Mouse (Mus musculus) liver, embryonic 14.5 days (tissue): ENCODE measurements around the gene Rad51b. TPM values are rescaled to one million over a fixed set of nuclear protein-coding genes. Genes with fewer than 3 reads are reported as not detected.

Experiments
- ATAC-seq: fragments of 200-750 bp; cut with Nextera tagmentation; 2 replicates; pipeline ENCODE4 v1.8.0; 2017; ENCODE audit warnings: moderate number of reproducible peaks, mild to moderate bottlenecking, moderate library complexity; ENCODE audit not compliant: insufficient read depth
- DNase-seq, 3 experiments: peaks; one replicate each; pipeline ENCODE4 v3.0.0-alpha.2; 2012 to 2013; ENCODE audit warnings: low read depth in 3 of 3, low spot score in 3 of 3
- H3K27ac ChIP-seq: fragments of 300-500 bp; sonication (generic); 2 replicates; pipeline ENCODE4 v1.5.1; 2014; ENCODE audit warnings: moderate library complexity, mild to moderate bottlenecking, control low read depth, inconsistent platforms
- H3K27me3 ChIP-seq: fragments of 300-500 bp; sonication (generic); 2 replicates; pipeline ENCODE4 v1.6.1; 2014; ENCODE audit warnings: mild to moderate bottlenecking, low read length, moderate library complexity; ENCODE audit not compliant: control insufficient read depth, insufficient read depth
- H3K36me3 ChIP-seq: fragments of 300-500 bp; sonication (generic); replicated peaks from 2 replicates; pipeline ENCODE4 v1.6.1; 2014; ENCODE audit warnings: low read depth; ENCODE audit not compliant: control insufficient read depth, insufficient read depth
- H3K4me1 ChIP-seq, 2 experiments: fragments of 200-500 bp in 1 of 2; fragments of 300-500 bp in 1 of 2; sonication (generic) in 1 of 2; replicated peaks; 2 replicates each; pipeline ENCODE4 v1.6.1; 2012 to 2014; ENCODE audit warnings: antibody characterized with exemption in 1 of 2, inconsistent platforms in 1 of 2, low read length in 1 of 2; ENCODE audit not compliant: control insufficient read depth in 2 of 2, insufficient read depth in 2 of 2
- H3K4me2 ChIP-seq: fragments of 300-500 bp; sonication (generic); 2 replicates; pipeline ENCODE4 v1.6.1; 2014; ENCODE audit warnings: low read depth, mild to moderate bottlenecking, control low read depth, moderate library complexity
- H3K4me3 ChIP-seq, 2 experiments: fragments of 200-500 bp in 1 of 2; fragments of 300-500 bp in 1 of 2; sonication (generic) in 1 of 2; 2 replicates each; pipeline ENCODE4 v1.5.1; 2012 to 2014; ENCODE audit warnings: low read depth in 2 of 2, low read length in 2 of 2, mild to moderate bottlenecking in 2 of 2, control low read depth in 1 of 2, inconsistent platforms in 1 of 2, moderate library complexity in 1 of 2; ENCODE audit not compliant: insufficient read depth in 1 of 2
- H3K9ac ChIP-seq: fragments of 300-500 bp; sonication (generic); replicated peaks from 2 replicates; pipeline ENCODE4 v1.6.1; 2014; ENCODE audit warnings: mild to moderate bottlenecking, control low read depth, moderate library complexity
- H3K9me3 ChIP-seq: fragments of 300-500 bp; sonication (generic); 2 replicates; pipeline ENCODE4 v1.6.1; 2016; ENCODE audit warnings: low read length, mixed read lengths; ENCODE audit not compliant: control insufficient read depth
- CTCF ChIP-seq: IDR thresholded peaks from 2 replicates; pipeline ENCODE4 v1.5.1; 2016; ENCODE audit warnings: antibody characterized with exemption, low read depth, control low read depth
- EP300 ChIP-seq: IDR thresholded peaks from 2 replicates; pipeline ENCODE4 v1.6.1; 2016; ENCODE audit warnings: antibody characterized with exemption, low read depth
- WGBS: fragments of 180-500 bp; shearing (Covaris S2); extraction: QIAGEN DNeasy Blood & Tissue Kit; methylation state at CpG from one replicate; pipeline ENCODE4 v1.1.7; 2014; ENCODE audit not compliant: insufficient replicate concordance; 5-methylcytosine and 5-hydroxymethylcytosine counted together
- polyA plus RNA-seq, 2 experiments: library from polyadenylated mRNA; depleted of rRNA in 1 of 2; stranded (reverse) in 1 of 2; unstranded in 1 of 2; fragments of >200 nt; fragmentation: Nextera tagmentation in 1 of 2; extraction: Ambion mirVana in 1 of 2; gene quantifications; 2 replicates each; pipeline versions ENCODE4 v1.2.1 to v1.2.3; 2012 to 2014

The Rad51b gene
- polyA plus RNA-seq, 2 experiments: 2.3 to 5.1 TPM

DNA sequence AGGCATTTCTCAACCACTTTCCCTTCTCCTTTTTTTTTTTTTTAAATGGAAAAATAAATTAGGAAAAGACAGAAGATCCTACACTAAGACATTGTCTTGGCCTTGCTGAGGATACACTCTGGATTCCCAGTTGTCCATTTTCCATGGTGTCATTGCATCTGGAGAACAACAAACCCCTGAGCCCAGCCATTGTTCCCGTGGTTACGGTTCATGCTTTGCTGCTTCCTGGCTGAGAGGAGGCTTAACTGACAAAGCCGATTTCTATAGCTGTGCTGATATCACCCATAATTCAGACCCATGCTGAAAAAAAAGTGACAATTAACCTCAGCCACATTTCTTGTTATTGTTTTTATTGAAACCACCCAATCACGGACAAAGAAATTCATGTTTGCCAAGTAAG is 295.1 kb downstream of the Rad51b start:
- ATAC-seq: no peak
- WGBS: 60% methylated on average over 4 of the region's 4 CpGs

DNA sequence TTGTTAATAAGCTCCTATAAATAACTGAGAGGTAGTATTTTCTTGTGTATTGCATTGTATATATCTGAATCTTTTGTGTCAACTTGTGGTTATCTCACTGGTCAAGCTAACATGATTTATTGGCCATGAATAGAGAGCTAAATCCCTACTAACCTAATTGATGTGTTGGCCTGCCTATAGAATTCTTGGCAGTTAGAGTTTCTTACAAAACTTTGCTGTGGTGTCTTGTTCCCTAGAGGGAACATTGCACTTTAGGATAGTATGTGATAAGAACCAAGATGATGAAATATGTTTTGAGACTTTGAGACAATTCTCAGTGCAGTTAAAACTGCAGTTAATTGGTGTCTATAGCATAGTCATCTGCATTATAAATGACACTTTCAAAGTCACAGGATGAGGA is 299.8 kb downstream of the Rad51b start:
- H3K36me3 ChIP-seq: no peaks in the 10 kb centered on the region
- TF ChIP-seq CTCF (no peak), EP300 (no peak)
- peaks cover 0 to 4% of the 10 kb centered on the region in 2 experiments; a peak in 2 of 4 replicates for H3K4me1 ChIP-seq
- H3K4me3 ChIP-seq: no peak overlapping the region
- no peak overlapping the region for H3K27ac ChIP-seq
- H3K27me3 ChIP-seq: no peaks in the 10 kb centered on the region
- ATAC-seq (no peak), DNase-seq (no peak)
- no peaks in the 10 kb centered on the region for H3K9me3 ChIP-seq
- no peak overlapping the region for H3K4me2 ChIP-seq
- H3K9ac ChIP-seq: no peak overlapping the region

More for the DNA sequence above, 295.1 kb downstream of the Rad51b start:
- Histone ChIP-seq H3K4me2 (no peak overlapping the region), H3K36me3 (no peaks in the 10 kb centered on the region), H3K27me3 (no peaks in the 10 kb centered on the region), H3K9ac (no peak overlapping the region), H3K4me1 (no peaks in the 10 kb centered on the region; a peak in 1 of 4 replicates), H3K4me3 (no peak overlapping the region), H3K27ac (no peak overlapping the region), H3K9me3 (no peaks in the 10 kb centered on the region)
- no peak for DNase-seq
- TF ChIP-seq CTCF: no peak
- no peak for TF ChIP-seq EP300

DNA sequence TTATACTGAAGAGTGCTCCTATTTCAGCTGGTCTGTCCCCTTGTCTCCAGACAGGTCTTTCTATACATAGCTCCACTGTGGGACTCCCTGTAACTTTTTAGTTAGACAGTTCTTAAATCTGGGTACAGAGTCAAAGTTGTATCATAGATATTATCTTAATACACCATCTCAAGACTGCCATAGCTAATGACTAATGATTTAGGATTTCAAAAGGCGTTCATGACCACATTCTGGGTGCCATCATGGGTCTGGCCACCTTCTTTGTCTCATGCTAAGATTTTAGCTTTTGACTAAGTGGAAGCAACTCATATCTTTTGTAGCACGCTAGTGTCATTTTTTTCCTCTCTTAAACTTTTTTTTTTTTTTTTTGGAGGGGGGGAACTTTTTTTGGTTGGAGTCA is 300.3 kb downstream of the Rad51b start:
- Histone ChIP-seq H3K9me3 (no peaks in the 10 kb centered on the region), H3K4me1 (peaks cover 0 to 4% of the 10 kb centered on the region in 2 experiments; a peak in 2 of 4 replicates), H3K27ac (no peak overlapping the region), H3K27me3 (no peaks in the 10 kb centered on the region), H3K9ac (no peak overlapping the region), H3K4me2 (no peak overlapping the region), H3K36me3 (no peaks in the 10 kb centered on the region), H3K4me3 (no peak overlapping the region)
- ATAC-seq: no peak
- no peak for TF ChIP-seq CTCF
- TF ChIP-seq EP300: no peak
- DNase-seq: no peak
- 75% methylated on average over 2 of the region's 2 CpGs for WGBS

DNA sequence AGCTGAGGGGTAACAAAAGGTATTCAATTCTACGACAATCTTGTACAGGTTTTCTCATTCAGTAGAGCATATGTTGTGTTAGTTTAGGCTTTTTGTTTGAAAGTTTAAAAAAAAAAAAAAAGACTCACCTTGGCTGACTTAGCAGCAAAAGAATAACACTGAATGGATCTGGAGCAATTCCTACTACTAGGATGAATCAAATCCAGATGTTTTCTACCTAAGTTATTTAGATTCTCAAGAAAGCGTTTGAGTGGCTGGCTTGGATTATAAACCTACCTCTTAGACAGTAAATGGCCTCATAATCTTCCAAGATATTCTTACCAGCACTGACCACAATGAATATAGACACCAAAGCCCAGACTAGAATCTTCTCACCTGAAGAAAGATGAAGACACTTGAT is 300.7 kb downstream of the Rad51b start:
- Histone ChIP-seq H3K4me2 (no peak overlapping the region), H3K36me3 (no peaks in the 10 kb centered on the region), H3K9ac (no peak overlapping the region), H3K4me3 (no peak overlapping the region), H3K9me3 (no peaks in the 10 kb centered on the region), H3K4me1 (peaks cover 0 to 6% of the 10 kb centered on the region in 2 experiments; a peak in 2 of 4 replicates), H3K27ac (no peak overlapping the region), H3K27me3 (no peaks in the 10 kb centered on the region)
- no peak for ATAC-seq
- no peak for DNase-seq
- 76% methylated on average over 2 of the region's 2 CpGs for WGBS
- TF ChIP-seq CTCF (no peak), EP300 (no peak)

DNA sequence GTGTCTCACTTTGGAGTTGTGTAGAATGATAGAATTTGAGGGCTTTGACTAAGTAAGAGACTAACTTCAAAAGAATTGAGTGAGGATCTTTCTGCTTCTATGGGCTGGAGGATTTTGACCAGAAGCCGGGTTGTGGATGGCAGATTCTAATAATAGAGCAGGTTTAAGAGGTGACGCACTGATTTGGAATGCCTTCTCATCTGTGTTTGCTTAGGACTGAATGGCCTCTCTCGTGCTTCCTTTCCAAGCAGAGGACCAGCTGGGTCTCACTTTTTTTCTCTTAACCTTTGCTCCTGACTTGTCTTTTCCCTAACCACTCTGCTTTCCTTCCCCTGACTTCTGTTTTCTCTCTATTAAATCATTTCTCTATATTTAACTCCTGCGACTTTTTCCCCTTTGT is 301.4 kb downstream of the Rad51b start:
- H3K9ac ChIP-seq: no peak overlapping the region
- no peaks in the 10 kb centered on the region for H3K27me3 ChIP-seq
- no peak overlapping the region for H3K4me3 ChIP-seq
- H3K9me3 ChIP-seq: no peaks in the 10 kb centered on the region
- DNase-seq (no peak), ATAC-seq (no peak)
- peaks cover 0 to 6% of the 10 kb centered on the region in 2 experiments; a peak in 2 of 4 replicates for H3K4me1 ChIP-seq
- no peak overlapping the region for H3K27ac ChIP-seq
- H3K4me2 ChIP-seq: no peak overlapping the region
- whole genome bisulfite sequencing: 59% methylated on average over 4 of the region's 4 CpGs
- TF ChIP-seq EP300 (no peak), CTCF (no peak)
- H3K36me3 ChIP-seq: no peaks in the 10 kb centered on the region
